Mouse (Mus musculus) erythroblast, adult 5-6 weeks (primary cell): ENCODE results near the gene Snx15. TPM values are rescaled to one million over a fixed set of nuclear protein-coding genes. Genes with fewer than 3 reads are reported as not detected.
"Not testable (repeated sequence)": the region's sequence is repeated elsewhere in the genome, so short reads cannot be mapped to it uniquely, and the experiment has no call there.

Experiments
- ATAC-seq: replicated peaks from 2 replicates; pipeline ENCODE4 v1.8.0; 2016; ENCODE audit warnings: moderate number of reproducible peaks, mild to moderate bottlenecking, moderate TSS enrichment, inconsistent platforms; ENCODE audit not compliant: poor library complexity, low FRiP score, severe bottlenecking
- total RNA-seq, 2 experiments: library from RNA; stranded (forward) in 1 of 2; stranded (reverse) in 1 of 2; fragments of 150-400 nt in 1 of 2; fragments of 200-764, 138-1000 nt in 1 of 2; gene quantifications; 2 replicates each; pipeline versions ENCODE4 v1.2.3 to v1.2.4; 2015 to 2017; ENCODE audit warnings: low replicate concordance in 2 of 2

The Snx15 gene
- total RNA-seq (2015; ENCODE audit: low replicate concordance), result 115 and 175 TPM in 2 replicates
- total RNA-seq (2017; ENCODE audit: low replicate concordance), result 111 and 128 TPM in 2 replicates

DNA sequence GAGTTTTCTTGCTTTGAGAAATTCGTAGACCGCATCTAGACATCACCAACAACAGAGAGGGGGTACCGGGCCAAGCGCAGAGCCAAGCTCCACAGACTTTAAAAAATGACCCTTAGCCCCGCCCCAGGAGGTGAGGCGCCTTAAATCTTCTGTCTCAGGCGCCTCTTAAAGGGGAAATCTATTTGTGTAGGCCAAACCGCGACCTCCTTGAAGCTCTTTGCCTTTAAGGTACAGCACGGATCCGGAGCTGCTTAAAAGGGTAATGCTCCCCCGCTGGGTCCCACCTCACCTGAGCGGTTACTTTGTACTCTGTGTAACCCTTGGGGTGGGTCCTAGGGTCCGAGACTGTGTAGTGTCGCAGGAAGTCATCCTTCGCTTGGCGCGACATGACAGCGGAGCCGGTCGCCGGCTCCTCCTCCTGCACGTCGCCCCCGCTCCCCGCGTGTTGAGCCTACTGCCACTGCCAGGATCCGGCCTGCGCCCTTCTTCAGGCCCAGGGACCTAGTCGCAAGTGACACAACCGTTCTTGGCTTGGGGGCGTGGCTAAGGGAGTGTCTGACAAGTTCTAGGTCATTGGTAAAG lies at the start of gene Snx15:
Gene Snx15, minus strand, starts transcription at position 545 of the 582 bp plus-strand sequence.
- ATAC-seq, result peak; percentile 80

DNA sequence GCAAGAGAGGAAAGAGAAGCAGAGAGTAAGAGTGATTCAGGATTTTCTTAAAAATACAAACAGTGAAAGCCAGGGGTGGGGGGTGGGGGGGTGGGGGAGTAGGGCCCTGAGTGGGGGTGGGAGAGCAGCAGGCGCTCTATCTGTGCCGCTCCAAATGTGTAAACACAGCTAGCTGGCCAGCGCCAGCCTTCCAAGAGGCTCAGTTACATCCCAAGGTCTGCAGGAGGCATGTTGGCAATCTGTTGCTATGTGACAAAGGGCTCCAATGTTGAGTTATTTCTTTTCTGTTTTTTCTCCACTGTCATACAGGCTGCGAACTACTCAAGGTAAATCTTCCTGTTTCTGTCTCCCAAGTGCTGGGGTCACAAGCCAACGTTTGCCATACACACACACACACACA lies 46.7 kb upstream of the Snx15 start:
- no peak for ATAC-seq

- ATAC-seq, result no peak; the same call in 1 of the 2 replicates
These were observed 43.1 kb upstream of the Snx15 start for GRCm38 (mm10) chr19:6171215-6171614.

GRCm38 (mm10) chr19:6166750-6167149 lies 38.6 kb upstream of the Snx15 start:
- peak; percentile 51 for ATAC-seq

- ATAC-seq, result no peak
These were observed 35.9 kb upstream of the Snx15 start for GRCm38 (mm10) chr19:6163872-6164547.

DNA sequence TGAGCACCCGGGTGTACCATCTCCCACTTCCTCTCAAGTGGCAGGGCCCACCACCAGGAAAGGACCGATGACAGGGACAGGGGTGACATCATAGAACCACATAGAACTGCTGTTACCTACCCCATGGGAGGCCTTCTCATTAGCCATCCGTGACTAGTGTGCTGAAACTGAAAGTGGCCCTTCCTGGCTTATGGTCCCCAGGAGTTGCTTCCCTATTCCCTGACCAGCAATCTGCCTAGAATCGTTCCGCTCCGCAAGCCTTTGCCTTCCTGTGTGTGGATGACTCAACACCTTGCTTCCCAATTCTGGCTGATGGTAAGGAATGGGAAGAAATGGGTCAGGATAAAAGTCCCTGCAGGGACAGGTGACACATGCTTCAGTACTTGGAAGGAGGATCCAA lies 29.1 kb upstream of the Snx15 start:
- ATAC-seq, result no peak

DNA sequence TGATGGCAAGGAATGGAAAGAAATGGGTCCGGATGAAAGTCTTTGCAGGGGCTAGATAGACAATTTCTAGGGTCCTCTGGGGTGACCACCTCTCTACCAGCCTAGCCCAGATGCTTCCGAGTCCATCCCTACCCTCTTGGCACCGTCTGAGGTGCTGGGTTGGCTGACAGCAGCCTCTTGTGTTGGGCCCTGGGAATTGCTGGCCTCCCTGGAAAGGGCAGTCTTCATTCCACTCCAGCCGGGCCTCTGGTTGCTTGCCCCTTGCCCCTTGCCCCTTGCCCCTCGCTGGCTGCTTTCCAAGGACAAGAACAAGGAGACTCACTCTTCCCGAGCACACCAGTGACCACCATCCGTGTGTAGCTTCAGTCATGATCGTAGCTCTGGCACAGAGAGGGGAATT lies 28.3 kb upstream of the Snx15 start:
- no peak for ATAC-seq

- ATAC-seq, result 0 out of 2 replicates have a peak, but pooled peaks have one; percentile 32
These were observed 27.1 kb upstream of the Snx15 start for GRCm38 (mm10) chr19:6155174-6155573.

GRCm38 (mm10) chr19:6144842-6145241 lies 16.7 kb upstream of the Snx15 start:
- ATAC-seq, result no peak

- ATAC-seq, result peak; percentile 79
These were observed 13.3 kb upstream of the Snx15 start, which contains the start of gene Arl2 for GRCm38 (mm10) chr19:6141394-6141749. TSS of gene Arl2 (minus strand) at chr19:6141548.

- peak; percentile 88 for ATAC-seq
These were observed 12.7 kb upstream of the Snx15 start, which contains the start of gene Batf2 for GRCm38 (mm10) chr19:6140678-6141393. TSS of gene Batf2 (plus strand) at chr19:6140983.

DNA sequence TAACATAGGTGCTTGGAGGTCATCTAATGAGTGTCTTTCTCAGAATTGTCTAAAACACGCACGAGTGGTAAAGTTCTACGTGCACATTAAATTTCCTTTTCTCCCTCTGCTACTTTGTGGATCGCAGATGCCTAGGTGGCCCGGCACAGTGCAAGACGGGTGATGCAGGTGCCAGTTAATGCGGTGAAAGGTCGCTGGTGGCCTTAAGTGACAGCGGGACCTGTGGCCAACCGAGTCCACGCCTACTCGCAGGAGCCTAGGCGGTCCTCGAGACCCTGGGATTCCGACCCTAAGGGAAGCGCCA lies 12.2 kb upstream of the Snx15 start:
- ATAC-seq, result peak; percentile 38

- no peak for ATAC-seq
These were observed 11.6 kb upstream of the Snx15 start for GRCm38 (mm10) chr19:6139701-6140100.

- ATAC-seq, result no peak
These were observed 8.3 kb upstream of the Snx15 start for GRCm38 (mm10) chr19:6136397-6136796.

DNA sequence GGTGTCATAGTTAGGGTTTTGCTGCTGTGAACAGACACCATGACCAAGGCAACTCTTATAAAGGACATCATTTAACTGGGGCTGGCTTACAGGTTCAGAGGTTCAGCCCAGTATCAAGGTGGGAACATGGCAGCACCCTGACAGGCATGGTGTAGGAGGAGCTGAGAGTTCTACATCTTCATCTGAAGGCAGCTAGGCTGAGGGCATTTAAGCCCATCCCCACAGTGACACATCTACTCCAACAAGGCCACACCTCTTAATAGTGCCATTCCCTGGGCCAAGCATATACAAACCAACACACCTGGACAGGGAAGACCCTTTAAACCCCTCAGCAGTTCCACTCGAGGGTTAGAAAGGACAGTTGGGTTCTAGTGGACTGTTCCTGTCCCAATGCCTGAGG lies 5.1 kb upstream of the Snx15 start:
- 0 out of 2 replicates have a peak, but pooled peaks have one; percentile 21 for ATAC-seq

GRCm38 (mm10) chr19:6132171-6132827 lies 4.2 kb upstream of the Snx15 start:
- ATAC-seq, result peak; percentile 75

DNA sequence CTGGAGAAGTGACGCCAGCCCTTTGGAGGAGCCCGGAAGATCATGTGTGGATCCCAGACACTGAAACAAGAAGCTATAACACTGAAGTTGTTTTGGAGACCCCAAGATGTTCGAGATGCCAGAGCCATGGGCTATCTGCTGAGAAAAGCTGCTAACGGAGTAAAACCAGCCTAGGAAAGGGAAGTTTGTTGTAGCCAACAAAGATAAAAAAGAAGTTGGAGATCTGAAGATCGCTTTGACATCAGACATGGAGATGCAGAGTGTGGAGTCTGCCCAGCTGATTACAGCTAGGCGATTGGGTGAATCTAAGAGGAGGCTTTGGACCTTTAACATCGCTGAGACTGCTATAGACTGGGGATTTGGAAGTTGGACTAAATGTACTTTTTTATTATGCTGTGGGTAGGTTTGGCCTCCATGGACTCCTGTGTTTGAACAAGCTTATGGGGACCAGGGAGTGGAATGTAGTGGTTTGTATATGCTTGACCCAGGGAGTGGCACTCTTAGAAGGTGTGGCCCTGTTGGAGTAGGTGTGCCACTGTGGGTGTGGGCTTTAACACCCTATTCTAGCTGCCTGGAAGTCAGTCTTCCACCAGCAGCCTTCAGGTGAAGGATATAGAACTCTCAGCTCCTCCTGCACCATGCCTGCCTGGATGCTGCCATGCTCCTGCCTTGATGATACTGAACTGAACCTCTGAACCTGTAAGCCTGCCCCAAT lies 2.5 kb upstream of the Snx15 start:
- ATAC-seq, result not testable (repeated sequence)

DNA sequence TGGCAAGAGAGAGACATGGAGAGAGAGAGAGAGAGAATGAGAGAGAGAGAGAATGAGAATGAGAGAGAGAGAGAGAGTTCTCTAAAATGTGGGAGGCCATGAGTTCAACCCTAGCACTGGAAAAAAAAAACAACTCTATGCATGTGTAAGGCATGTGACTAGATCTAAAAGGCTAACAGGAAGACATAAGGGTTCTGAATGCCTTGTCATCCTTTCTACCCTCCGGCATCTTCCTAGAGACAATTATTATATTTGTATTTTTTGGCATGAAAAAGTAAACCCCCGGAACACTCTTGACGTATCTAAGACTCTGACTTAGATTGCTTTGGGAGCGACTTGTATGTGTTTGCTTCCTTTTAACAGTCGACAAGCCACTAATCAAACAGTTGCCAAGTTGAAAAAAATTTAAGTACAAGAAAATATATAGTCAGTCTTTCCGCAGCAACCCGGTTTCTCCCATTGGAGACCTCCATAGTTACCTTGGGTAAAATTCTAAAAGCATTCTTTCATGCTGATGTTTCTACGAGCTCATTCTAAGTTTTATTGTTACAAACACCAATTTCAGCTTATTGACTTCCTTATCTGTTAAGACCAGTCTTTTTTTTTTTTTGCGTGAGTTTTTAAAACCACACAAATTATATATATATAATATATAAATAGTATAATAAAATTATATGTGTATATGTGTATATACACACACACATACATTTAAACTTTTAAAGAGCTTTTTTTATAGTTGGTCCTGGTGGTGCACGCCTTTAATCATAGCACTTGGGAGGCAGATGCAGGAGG lies 1.1 kb downstream of the Snx15 start:
- ATAC-seq, result no peak

DNA sequence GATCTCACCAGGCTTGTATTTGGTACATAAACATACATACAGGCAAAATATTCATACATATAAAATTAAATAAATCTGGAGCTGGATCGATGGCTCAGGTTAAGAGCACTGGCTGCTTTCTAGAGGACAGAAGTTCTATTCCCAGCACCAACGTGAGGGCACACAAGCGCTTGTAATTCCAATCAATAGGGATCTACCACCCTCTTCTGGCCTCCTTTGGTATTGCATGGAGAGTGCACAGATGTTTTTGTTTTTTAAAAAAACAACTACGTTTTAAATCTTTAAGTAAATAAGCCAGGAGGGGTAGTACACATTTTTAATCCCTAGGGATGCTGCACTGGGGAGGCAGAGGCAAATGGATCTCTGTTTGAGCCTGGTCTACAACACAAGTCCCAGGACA lies 1.8 kb downstream of the Snx15 start:
- peak; percentile 53 for ATAC-seq
